Mouse (Mus musculus): Measurements from ENCODE around the gene Adra2b. TPM values are rescaled to one million over a fixed set of nuclear protein-coding genes. Genes with fewer than 3 reads are reported as not detected.

Gene Adra2b
- polyA plus RNA-seq, 1 experiment, result 0.64 TPM

GRCm38 (mm10) chr2:127341159-127341558, 21.8 kb upstream of the Adra2b start:
- peak; percentile 30 to 51 for DNase-seq
- WGBS, result 14% methylated on average over 3 of the region's 3 CpGs
- Histone ChIP-seq H3K4me1 (ENCODE audit: control insufficient read depth, insufficient read depth, low read length) (no peaks in the 10 kb centered on the region), H3K27me3 (ENCODE audit: control insufficient read depth, insufficient read depth, low read length) (no peaks in the 10 kb centered on the region), H3K27ac (ENCODE audit: insufficient read depth, low read length) (no peak overlapping the region), H3K4me3 (replicated peaks; ENCODE audit: insufficient read depth, low read depth, low read length) (no peak overlapping the region)
- TF ChIP-seq POLR2A (IDR thresholded peaks at IDR 0.05; ENCODE audit: borderline replicate concordance, insufficient read depth, low read length) (no peak), CTCF (IDR thresholded peaks at IDR 0.05; ENCODE audit: borderline replicate concordance, insufficient read depth, low read depth, low read length) (peak; percentile 71)

- H3K4me3 ChIP-seq (replicated peaks; ENCODE audit: insufficient read depth, low read depth, low read length), result no peak overlapping the region
- TF ChIP-seq CTCF (IDR thresholded peaks at IDR 0.05; ENCODE audit: borderline replicate concordance, insufficient read depth, low read depth, low read length) (peak; percentile 26; the same call in 1 of the 2 replicates), POLR2A (IDR thresholded peaks at IDR 0.05; ENCODE audit: borderline replicate concordance, insufficient read depth, low read length) (no peak)
- H3K27me3 ChIP-seq (ENCODE audit: control insufficient read depth, insufficient read depth, low read length), result no peaks in the 10 kb centered on the region
- WGBS, result 68% methylated on average over 1 of the region's 1 CpGs
- H3K27ac ChIP-seq (ENCODE audit: insufficient read depth, low read length), result no peak overlapping the region
- no peaks in the 10 kb centered on the region for H3K4me1 ChIP-seq (ENCODE audit: control insufficient read depth, insufficient read depth, low read length)
- DNase-seq, result no peak
These were observed 16.7 kb upstream of the Adra2b start for GRCm38 (mm10) chr2:127346334-127346733.

DNA sequence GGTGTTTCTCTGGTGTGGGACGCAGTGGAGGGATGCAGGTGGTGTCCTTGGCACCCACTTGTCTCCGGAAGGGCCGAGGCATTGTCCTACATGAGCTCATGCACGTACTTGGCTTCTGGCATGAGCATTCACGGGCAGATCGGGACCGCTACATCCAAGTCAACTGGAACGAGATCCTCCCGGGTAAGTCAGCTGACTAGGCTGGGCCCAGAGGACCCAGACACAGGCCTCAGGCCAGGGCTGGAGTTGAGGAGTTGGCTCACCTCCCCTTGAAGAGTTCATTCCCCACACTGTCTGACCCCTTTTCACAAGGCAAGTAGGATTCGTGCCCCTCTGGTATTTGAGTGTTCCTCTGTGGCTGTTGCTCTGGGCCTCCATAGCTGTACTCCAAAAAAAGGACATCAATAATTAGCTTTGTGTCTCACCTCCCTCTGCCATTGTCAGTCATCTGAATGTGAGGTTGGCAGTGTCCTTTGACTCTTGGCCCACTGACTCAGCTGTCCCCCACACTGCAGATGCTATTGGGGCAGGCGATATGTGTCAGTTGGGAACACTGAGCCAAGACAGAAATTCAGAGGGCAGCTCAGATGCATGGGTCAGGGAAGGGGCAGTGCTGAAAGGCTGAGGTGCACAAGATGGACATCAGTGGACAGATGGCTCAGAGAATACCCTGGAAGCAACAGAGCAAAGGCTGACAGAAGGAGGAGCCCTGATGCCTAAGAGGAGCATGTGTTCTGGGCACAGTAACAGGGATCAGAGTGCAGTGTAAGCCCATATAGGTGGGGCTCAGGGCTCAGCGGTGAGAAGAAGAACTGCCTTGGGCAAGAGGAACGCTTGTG, 15.6 kb upstream of the Adra2b start:
- no peaks in the 10 kb centered on the region for H3K27me3 ChIP-seq (ENCODE audit: control insufficient read depth, insufficient read depth, low read length)
- 31% methylated on average over 13 of the region's 13 CpGs for WGBS
- H3K27ac ChIP-seq (ENCODE audit: insufficient read depth, low read length), result no peak overlapping the region
- H3K4me3 ChIP-seq (replicated peaks; ENCODE audit: insufficient read depth, low read depth, low read length), result no peak overlapping the region
- DNase-seq, result peak in 1 of 2 experiments; percentile 32
- TF ChIP-seq POLR2A (IDR thresholded peaks at IDR 0.05; ENCODE audit: borderline replicate concordance, insufficient read depth, low read length), result no peak
- TF ChIP-seq CTCF (IDR thresholded peaks at IDR 0.05; ENCODE audit: borderline replicate concordance, insufficient read depth, low read depth, low read length), result no peak
- no peaks in the 10 kb centered on the region for H3K4me1 ChIP-seq (ENCODE audit: control insufficient read depth, insufficient read depth, low read length)

DNA sequence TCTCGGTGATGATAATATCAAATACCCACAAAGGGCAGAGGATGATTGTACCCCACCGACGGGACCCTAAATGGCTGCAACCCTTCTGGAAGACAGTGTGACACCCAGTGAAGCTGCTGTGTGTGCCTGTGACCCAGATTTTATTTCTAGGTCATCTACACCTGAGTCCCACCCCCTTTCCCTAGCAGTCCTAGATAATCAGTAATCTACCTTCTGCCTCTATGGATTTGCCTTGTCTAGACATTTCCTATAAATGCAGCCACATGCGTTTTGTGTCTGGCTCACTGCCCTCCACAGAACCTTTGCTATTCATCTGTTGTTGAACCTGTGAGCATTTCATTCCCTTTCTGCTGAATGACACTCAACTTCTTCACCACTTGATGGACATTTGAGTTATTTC, 9.1 kb upstream of the Adra2b start:
- Histone ChIP-seq H3K27me3 (ENCODE audit: control insufficient read depth, insufficient read depth, low read length) (no peaks in the 10 kb centered on the region), H3K4me1 (ENCODE audit: control insufficient read depth, insufficient read depth, low read length) (no peaks in the 10 kb centered on the region), H3K4me3 (replicated peaks; ENCODE audit: insufficient read depth, low read depth, low read length) (no peak overlapping the region), H3K27ac (ENCODE audit: insufficient read depth, low read length) (no peak overlapping the region)
- DNase-seq, result no peak
- WGBS, result 89% methylated on average over 4 of the region's 4 CpGs
- TF ChIP-seq CTCF (IDR thresholded peaks at IDR 0.05; ENCODE audit: borderline replicate concordance, insufficient read depth, low read depth, low read length) (no peak), POLR2A (IDR thresholded peaks at IDR 0.05; ENCODE audit: borderline replicate concordance, insufficient read depth, low read length) (no peak)

DNA sequence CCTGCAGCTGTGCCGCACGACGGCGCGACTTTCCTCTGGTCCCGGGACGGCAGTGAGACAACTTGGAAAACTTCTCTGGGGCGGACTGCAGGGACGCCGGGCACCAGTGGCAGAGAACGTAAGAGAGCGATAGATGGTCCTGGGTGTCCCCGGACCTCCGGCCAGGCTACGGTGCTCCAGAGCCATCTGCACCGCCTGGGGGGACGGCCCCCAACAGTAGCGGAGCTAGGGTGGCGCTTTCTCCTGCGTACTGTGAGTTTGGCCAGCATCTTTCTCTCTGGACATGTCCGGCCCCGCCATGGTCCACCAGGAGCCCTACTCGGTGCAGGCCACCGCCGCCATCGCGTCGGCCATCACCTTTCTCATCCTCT, 259 bp downstream of the Adra2b start:
- TF ChIP-seq CTCF (IDR thresholded peaks at IDR 0.05; ENCODE audit: borderline replicate concordance, insufficient read depth, low read depth, low read length) (no peak), POLR2A (IDR thresholded peaks at IDR 0.05; ENCODE audit: borderline replicate concordance, insufficient read depth, low read length) (no peak)
- Histone ChIP-seq H3K27me3 (ENCODE audit: control insufficient read depth, insufficient read depth, low read length) (peaks cover 3% of the 10 kb centered on the region; the same call in 1 of the 2 replicates), H3K27ac (ENCODE audit: insufficient read depth, low read length) (no peak overlapping the region), H3K4me1 (ENCODE audit: control insufficient read depth, insufficient read depth, low read length) (no peaks in the 10 kb centered on the region; the same call in 1 of the 2 replicates), H3K4me3 (replicated peaks; ENCODE audit: insufficient read depth, low read depth, low read length) (no peak overlapping the region)
- 0% methylated on average over 28 of the region's 28 CpGs for WGBS
- DNase-seq, result no peak

DNA sequence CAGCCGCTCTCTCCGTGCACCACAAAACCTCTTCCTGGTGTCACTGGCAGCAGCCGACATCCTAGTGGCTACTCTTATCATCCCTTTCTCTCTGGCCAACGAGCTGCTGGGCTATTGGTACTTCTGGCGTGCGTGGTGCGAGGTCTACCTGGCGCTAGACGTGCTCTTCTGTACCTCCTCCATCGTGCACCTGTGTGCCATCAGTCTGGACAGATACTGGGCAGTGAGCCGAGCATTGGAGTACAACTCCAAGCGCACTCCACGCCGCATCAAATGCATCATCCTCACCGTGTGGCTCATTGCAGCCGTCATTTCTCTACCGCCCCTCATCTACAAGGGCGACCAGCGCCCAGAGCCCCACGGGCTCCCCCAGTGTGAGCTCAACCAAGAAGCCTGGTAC, 688 bp downstream of the Adra2b start:
- Histone ChIP-seq H3K27me3 (ENCODE audit: control insufficient read depth, insufficient read depth, low read length) (peaks cover 3% of the 10 kb centered on the region; the same call in 1 of the 2 replicates), H3K4me1 (ENCODE audit: control insufficient read depth, insufficient read depth, low read length) (no peaks in the 10 kb centered on the region; the same call in 1 of the 2 replicates), H3K4me3 (replicated peaks; ENCODE audit: insufficient read depth, low read depth, low read length) (peak overlapping the region; percentile 9), H3K27ac (ENCODE audit: insufficient read depth, low read length) (no peak overlapping the region)
- no peak for DNase-seq
- TF ChIP-seq POLR2A (IDR thresholded peaks at IDR 0.05; ENCODE audit: borderline replicate concordance, insufficient read depth, low read length), result no peak
- no peak for TF ChIP-seq CTCF (IDR thresholded peaks at IDR 0.05; ENCODE audit: borderline replicate concordance, insufficient read depth, low read depth, low read length)
- WGBS, result 1% methylated on average over 20 of the region's 20 CpGs

DNA sequence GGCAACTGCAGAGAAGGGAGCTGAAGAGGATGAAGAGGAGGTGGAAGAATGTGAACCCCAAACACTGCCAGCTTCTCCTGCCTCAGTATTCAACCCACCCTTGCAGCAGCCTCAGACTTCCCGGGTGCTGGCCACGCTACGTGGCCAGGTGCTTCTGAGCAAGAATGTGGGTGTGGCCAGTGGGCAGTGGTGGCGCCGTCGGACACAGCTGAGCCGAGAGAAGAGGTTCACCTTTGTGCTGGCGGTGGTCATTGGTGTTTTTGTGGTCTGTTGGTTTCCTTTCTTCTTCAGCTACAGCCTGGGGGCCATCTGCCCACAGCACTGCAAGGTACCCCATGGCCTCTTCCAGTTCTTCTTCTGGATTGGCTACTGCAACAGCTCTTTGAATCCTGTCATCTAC, 1.4 kb downstream of the Adra2b start:
- Histone ChIP-seq H3K4me1 (ENCODE audit: control insufficient read depth, insufficient read depth, low read length) (no peaks in the 10 kb centered on the region; the same call in 1 of the 2 replicates), H3K27me3 (ENCODE audit: control insufficient read depth, insufficient read depth, low read length) (peaks cover 3% of the 10 kb centered on the region; the same call in 1 of the 2 replicates), H3K4me3 (replicated peaks; ENCODE audit: insufficient read depth, low read depth, low read length) (no peak overlapping the region), H3K27ac (ENCODE audit: insufficient read depth, low read length) (no peak overlapping the region)
- DNase-seq, result no peak
- WGBS, result 17% methylated on average over 8 of the region's 8 CpGs
- TF ChIP-seq CTCF (IDR thresholded peaks at IDR 0.05; ENCODE audit: borderline replicate concordance, insufficient read depth, low read depth, low read length) (no peak), POLR2A (IDR thresholded peaks at IDR 0.05; ENCODE audit: borderline replicate concordance, insufficient read depth, low read length) (no peak)

All from cerebellum, adult 2 months (tissue).